Mouse (Mus musculus): ENCODE data around the gene Ly6g6e.

Ly6g6e gene

GRCm38 (mm10) chr17:35071454-35071853 is 5.2 kb upstream of the Ly6g6e start:
- DNase-seq (ENCODE audit: low spot score in 2 of 2), result no peak

GRCm38 (mm10) chr17:35074097-35074496 is 2.6 kb upstream of the Ly6g6e start:
- no peak for DNase-seq (ENCODE audit: low spot score in 2 of 2)

GRCm38 (mm10) chr17:35077285-35077684 is 583 bp downstream of the Ly6g6e start:
- no peak for DNase-seq (ENCODE audit: low spot score in 2 of 2)

- DNase-seq (ENCODE audit: low spot score in 2 of 2), result no peak
These were observed 1.1 kb downstream of the Ly6g6e start, which contains the start of gene Ly6g6d for GRCm38 (mm10) chr17:35077786-35078233. Ly6g6d (minus strand) TSS chr17:35078065.

- DNase-seq (ENCODE audit: low spot score in 2 of 2), result no peak
These were observed 3.1 kb downstream of the Ly6g6e start for GRCm38 (mm10) chr17:35079778-35080177.

- DNase-seq (ENCODE audit: low spot score in 2 of 2), result no peak
These were observed 3.5 kb downstream of the Ly6g6e start for GRCm38 (mm10) chr17:35080248-35080647.

- DNase-seq (ENCODE audit: low spot score in 2 of 2), result no peak
These were observed 4.0 kb downstream of the Ly6g6e start for GRCm38 (mm10) chr17:35080710-35081109.

GRCm38 (mm10) chr17:35082841-35083576 is 6.3 kb downstream of the Ly6g6e start:
- DNase-seq (ENCODE audit: low spot score in 2 of 2), result no peak

GRCm38 (mm10) chr17:35083929-35084497 is 7.3 kb downstream of the Ly6g6e start:
- DNase-seq (ENCODE audit: low spot score in 2 of 2), result no peak

GRCm38 (mm10) chr17:35085208-35085865 is 8.6 kb downstream of the Ly6g6e start, which contains the start of gene Ly6g6f:
Ly6g6f (minus strand) TSS chr17:35085610.
- DNase-seq (ENCODE audit: low spot score in 2 of 2), result no peak

- no peak for DNase-seq (ENCODE audit: low spot score in 2 of 2)
These were observed 11.4 kb downstream of the Ly6g6e start for GRCm38 (mm10) chr17:35088151-35088550.

GRCm38 (mm10) chr17:35088825-35089644 is 12.3 kb downstream of the Ly6g6e start, which contains the start of gene Abhd16a:
Abhd16a (plus strand) TSS chr17:35089263.
- peak; percentile 92 to 97 for DNase-seq (ENCODE audit: low spot score in 2 of 2)

GRCm38 (mm10) chr17:35090166-35090932 is 13.6 kb downstream of the Ly6g6e start:
- DNase-seq (ENCODE audit: low spot score in 2 of 2), result no peak

GRCm38 (mm10) chr17:35092403-35093198 is 15.9 kb downstream of the Ly6g6e start:
- no peak for DNase-seq (ENCODE audit: low spot score in 2 of 2)

- no peak for DNase-seq (ENCODE audit: low spot score in 2 of 2)
These were observed 18.0 kb downstream of the Ly6g6e start for GRCm38 (mm10) chr17:35094475-35095365.

- DNase-seq (ENCODE audit: low spot score in 2 of 2), result no peak
These were observed 19.9 kb downstream of the Ly6g6e start for GRCm38 (mm10) chr17:35096597-35096996.

- peak; percentile 64 to 69 for DNase-seq (ENCODE audit: low spot score in 2 of 2)
These were observed 20.5 kb downstream of the Ly6g6e start for GRCm38 (mm10) chr17:35097164-35097655.

GRCm38 (mm10) chr17:35100196-35100765 is 23.6 kb downstream of the Ly6g6e start:
- no peak for DNase-seq (ENCODE audit: low spot score in 2 of 2)

- DNase-seq (ENCODE audit: low spot score in 2 of 2), result no peak
These were observed 24.5 kb downstream of the Ly6g6e start for GRCm38 (mm10) chr17:35101161-35101560.
